Mouse (Mus musculus): ENCODE data around the gene Gm17387.

DNA sequence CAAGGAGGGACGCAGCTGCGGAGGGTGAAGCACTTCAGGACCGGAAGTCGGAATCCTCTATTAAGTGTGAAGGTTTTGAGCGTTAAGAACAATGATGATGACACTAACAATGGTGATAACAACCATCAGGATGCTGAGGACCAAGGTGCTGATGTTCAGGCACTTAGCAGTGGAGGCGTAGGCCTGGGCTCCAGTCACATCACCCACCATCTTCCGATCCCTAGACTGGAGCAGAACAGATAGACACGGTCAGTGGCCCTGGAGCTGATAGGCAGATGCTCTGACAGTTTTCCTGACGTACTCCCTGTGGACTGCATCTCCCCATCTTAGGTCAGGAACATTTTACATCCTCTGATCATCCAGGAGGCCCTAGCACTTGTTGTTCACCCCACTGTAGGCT, 19.3 kb upstream of the Gm17387 start:
- no peak for TF ChIP-seq POLR2A (IDR thresholded peaks at IDR 0.05; ENCODE audit: insufficient read depth, low read length)
- no peak for TF ChIP-seq CTCF (IDR thresholded peaks at IDR 0.05; ENCODE audit: low read depth, low read length)
- no peak for TF ChIP-seq EP300 (IDR thresholded peaks at IDR 0.05; ENCODE audit: insufficient read depth, low read depth, low read length)
